Mouse (Mus musculus) embryonic stem cell, embryonic (primary cell): ENCODE measurements around the gene Lef1.

Experiments used
- CTCF ChIA-PET, 4 experiments: fragments of 300-600 bp in 2 of 4; fragments of 350-600 bp in 2 of 4; sonication (Branson Sonifier 250); formaldehyde crosslinking; loops; one replicate each; lab custom pipeline; 2022; ENCODE audit warnings: inconsistent platforms in 2 of 4; lab: Charles Lee
- POLR2A ChIA-PET, 4 experiments: fragments of 300-600 bp in 2 of 4; fragments of 350-600 bp in 2 of 4; sonication (Branson Sonifier 250); formaldehyde crosslinking; loops; one replicate each; lab custom pipeline; 2022; ENCODE audit warnings: antibody characterized with exemption in 4 of 4, inconsistent platforms in 1 of 4; lab: Charles Lee

The Lef1 gene

GRCm38 (mm10) chr3:131110191-131111150, at the start of gene Lef1:
Lef1 (plus strand) TSS chr3:131110471.
- CTCF ChIA-PET, result interaction anchor here in 3 of 4 experiments (0.5 to 0.8 kb wide), 5 partner anchors 46 to 252 kb away, joined by 4 to 8 read pairs (median 4); no protein-coding TSS in a partner anchor
- POLR2A ChIA-PET, result interaction anchor here in 3 of 4 experiments (0.6 to 1.7 kb wide), 21 partner anchors 8 to 1573 kb away, joined by 3 to 20 read pairs (median 3); no protein-coding TSS in a partner anchor

DNA sequence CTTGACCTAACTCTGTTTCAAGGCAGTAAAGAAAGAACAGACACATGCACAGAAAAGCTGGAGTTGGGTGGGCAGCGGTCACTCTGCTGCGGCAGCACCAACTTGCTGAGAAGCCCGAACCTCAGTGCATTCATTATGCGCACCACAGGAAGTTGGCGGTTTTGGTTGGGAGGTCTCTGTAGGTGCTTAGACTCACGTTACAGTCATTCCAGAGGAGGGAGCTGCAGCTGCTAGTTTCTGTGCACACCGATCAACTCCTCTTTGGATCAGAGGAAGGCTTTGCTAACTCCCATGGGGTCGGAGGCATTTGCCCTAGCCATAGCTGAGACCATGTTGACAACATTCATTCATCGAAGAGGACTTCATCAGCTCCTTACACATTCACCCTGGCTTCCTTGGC, 45.3 kb upstream of the Lef1 start:
- POLR2A ChIA-PET, result interaction anchor here in 3 of 4 experiments (0.9 to 4.1 kb wide), 5 partner anchors 11 to 183 kb away, joined by 3 to 19 read pairs (median 3); no protein-coding TSS in a partner anchor
- CTCF ChIA-PET, result interaction anchor here in 2 of 4 experiments (0.6 to 1.5 kb wide), 4 partner anchors 20 to 406 kb away, joined by 3 to 6 read pairs (median 3); no protein-coding TSS in a partner anchor

DNA sequence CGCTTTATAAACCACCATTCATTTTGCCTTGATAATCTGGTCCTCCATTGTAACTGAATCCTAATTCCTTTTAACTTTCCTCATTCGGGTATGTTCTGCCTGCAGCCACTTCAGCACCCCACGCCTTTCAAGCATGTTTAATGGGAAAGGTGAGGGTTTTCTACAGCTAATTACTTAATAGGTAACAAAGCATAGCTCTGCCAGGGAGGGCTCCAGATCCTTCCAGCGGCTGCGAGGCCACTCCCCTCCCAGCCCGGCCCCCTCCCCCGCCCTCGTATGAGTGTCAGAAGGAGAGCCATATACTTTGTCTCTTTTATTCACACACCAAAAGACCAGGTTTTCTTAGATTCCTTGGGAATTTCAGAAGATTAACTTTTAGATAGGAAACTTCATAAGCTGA, 44.1 kb upstream of the Lef1 start:
- ChIA-PET CTCF (no interaction called here), POLR2A (interaction anchor here in 1 of 4 experiments (0.7 to 4.1 kb wide), 2 partner anchors 18 to 183 kb away, joined by 3 to 19 read pairs; no protein-coding TSS in a partner anchor)

- ChIA-PET POLR2A (no interaction called here), CTCF (no interaction called here)
Measured at GRCm38 (mm10) chr3:131068000-131068399, 42.3 kb upstream of the Lef1 start.

- POLR2A ChIA-PET, result interaction anchor here in 1 of 4 experiments (0.6 kb wide), 1 partner anchor 18 kb away, joined by 3 read pairs; no protein-coding TSS in a partner anchor
- CTCF ChIA-PET, result no interaction called here
Measured at GRCm38 (mm10) chr3:131070210-131070609, 40.1 kb upstream of the Lef1 start.

GRCm38 (mm10) chr3:131072661-131073060, 37.6 kb upstream of the Lef1 start:
- POLR2A ChIA-PET, result interaction anchor here in 1 of 4 experiments (1.0 kb wide), 1 partner anchor 11 kb away, joined by 3 read pairs; no protein-coding TSS in a partner anchor

DNA sequence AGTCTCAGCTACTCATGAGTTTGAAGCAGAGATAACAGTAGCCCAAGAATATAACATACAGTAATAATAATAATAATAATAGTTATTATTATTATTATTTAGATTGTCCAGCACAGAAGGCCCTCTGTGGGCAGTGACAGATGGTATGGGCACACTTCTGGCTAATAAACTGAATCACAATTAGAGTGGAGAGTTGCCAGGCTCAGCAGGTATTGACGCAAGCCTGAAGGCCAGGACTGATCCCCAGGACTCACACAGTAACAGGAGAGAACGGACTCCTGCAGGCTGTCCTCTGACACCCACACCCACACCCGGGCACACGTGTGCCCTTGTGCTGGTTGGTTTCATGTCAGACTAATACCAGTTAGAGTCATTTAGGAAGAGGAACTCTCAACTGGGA, 36.3 kb upstream of the Lef1 start:
- CTCF ChIA-PET, result no interaction called here

More at GRCm38 (mm10) chr3:131072661-131073060, 37.6 kb upstream of the Lef1 start:
- CTCF ChIA-PET, result interaction anchor here in 1 of 4 experiments (0.6 kb wide), 2 partner anchors 18 to 277 kb away, joined by 3 to 5 read pairs; no protein-coding TSS in a partner anchor

DNA sequence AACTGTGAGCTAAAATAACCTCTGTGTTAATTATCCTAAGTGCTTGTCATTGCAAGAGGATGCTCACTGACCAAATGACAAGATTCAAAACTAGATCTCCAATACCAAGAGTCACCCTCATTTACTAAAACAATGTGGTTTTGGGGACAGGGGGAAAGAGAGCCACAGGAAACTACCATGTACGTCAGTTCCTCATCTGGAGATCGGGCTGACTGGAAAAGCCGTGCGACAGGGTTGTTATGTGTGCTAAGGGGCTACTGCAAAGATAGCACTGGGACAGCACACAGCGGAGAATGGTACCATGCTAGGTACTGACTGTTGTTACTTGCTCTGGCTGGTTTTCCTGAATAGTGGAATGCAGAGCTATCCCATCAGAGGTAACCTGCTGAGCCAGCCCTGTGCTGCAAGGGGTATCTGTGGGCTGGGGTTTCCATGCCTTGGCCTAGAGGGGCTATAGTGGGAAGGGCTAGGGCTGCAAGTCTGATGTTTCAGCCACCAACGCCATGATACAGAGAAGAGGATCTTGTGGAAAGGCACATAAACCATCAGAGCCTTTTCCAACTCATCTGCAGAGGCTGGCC, 32.1 kb upstream of the Lef1 start:
- POLR2A ChIA-PET, result no interaction called here

More for the DNA sequence above, 36.3 kb upstream of the Lef1 start:
- POLR2A ChIA-PET, result no interaction called here

DNA sequence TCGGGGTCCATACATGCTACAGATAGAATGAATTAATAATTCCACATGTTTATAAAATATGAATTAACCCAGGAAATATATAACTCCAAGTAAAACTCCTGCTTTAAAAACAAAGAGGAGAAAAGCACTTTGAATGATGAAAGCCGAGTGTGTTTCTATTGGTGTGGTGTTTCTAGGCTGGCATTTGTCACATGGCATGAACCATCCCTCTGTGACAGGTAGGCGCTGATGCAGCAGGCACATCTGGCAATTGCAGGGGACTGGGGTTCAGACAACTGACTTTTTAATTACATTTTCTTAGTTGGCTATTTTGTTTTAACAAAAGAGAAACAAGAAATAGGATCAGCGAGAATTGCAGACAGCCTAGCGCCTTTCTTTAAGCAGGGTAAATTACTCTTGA, 31.6 kb upstream of the Lef1 start:
- POLR2A ChIA-PET, result no interaction called here
- CTCF ChIA-PET, result no interaction called here

More for the DNA sequence above, 32.1 kb upstream of the Lef1 start:
- CTCF ChIA-PET, result no interaction called here

DNA sequence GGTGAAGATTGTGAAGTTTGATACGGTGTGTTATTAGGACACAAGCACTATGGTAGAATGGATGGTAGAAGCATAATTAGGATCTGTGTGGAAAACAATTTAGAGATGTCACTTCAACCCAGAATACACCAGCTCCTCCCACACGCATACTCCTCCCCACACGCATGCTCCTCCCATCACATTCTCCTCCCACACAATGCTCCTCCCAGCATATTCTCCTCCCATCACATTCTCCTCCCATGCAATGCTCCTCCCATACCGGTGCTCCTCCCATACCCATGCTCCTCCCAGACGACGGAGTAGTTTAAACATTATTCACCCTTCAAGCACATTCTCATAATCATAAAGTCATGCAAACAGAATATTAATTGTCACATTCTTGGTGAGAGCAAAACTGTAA, 26.5 kb upstream of the Lef1 start:
- CTCF ChIA-PET, result interaction anchor here in 1 of 4 experiments (0.7 kb wide), 1 partner anchor 65 kb away, joined by 4 read pairs; no protein-coding TSS in a partner anchor
- POLR2A ChIA-PET, result interaction anchor here in 3 of 4 experiments (0.6 to 3.5 kb wide), 27 partner anchors 11 to 1857 kb away, joined by 3 to 46 read pairs (median 6); partner anchors contain the start of gene Lef1 (in 1 of the 3)

DNA sequence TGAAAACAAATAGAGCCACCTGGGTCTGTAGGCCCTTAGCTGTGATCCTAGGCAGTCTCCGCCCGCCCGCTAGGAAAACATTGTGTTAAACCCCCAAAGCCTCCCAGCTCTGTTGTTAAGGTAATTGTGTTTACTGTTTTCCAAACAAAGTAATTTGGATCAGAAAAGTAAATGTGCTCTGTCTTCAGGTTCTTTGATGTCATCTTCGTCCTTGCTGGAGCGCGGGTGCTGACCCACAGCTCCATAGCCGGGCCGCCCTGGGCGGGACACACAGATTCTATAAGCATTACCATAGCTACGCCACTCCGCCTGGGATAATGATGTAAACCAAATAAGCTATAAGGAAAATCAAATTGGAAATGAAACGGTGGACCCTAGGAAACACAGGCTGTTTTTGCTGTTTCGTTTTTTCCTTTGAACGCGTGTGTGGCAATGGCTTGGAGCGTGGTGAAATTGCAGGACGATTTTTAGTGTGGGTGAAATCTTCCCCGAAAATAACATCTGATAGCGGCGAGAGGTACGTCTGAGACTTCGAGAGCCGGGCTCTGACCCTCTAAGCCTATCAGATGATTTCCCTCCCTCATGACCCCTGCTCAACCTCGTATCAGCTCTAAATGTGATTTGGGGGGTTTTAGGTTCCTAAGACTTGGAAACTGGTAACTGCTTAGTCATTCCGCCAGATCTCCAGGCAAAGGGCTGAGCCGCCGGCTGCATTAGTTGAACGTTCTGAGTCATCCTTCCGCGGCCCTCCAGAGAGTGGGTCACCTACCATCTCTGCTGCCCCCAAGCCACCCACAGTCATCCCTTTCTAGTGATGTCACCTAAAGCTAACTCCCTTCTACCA, 25.3 kb upstream of the Lef1 start:
- POLR2A ChIA-PET, result interaction anchor here (0.6 to 3.5 kb wide), 56 partner anchors 9 to 1555 kb away, joined by 3 to 46 read pairs (median 4); partner anchors contain the start of genes Lef1 (in 2 of the 4) and Papss1 (in 1 of the 4)
- CTCF ChIA-PET, result interaction anchor here in 2 of 4 experiments (0.7 to 1.1 kb wide), 2 partner anchors 18 to 20 kb away, joined by 3 to 4 read pairs; no protein-coding TSS in a partner anchor

DNA sequence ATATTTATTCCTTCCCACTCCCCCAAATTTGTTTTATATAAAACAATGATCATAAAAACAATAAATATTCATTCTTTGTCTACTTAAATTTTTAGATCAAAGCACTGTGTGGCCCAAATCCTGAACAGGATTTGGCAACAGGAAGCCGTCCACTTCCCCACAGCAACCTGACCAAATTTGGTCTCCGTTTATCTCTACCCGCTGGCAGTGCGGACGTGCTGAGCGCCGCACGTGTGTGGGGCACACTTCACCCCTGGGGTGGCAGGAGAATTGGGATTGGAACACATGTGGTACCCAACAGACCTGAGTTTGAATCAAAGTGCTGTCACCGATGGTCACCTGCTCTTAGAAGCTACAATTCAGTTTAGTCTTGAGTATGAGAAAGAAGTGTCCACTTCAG, 24.3 kb upstream of the Lef1 start:
- ChIA-PET CTCF (no interaction called here), POLR2A (interaction anchor here in 2 of 4 experiments (0.8 to 3.5 kb wide), 11 partner anchors 9 to 1556 kb away, joined by 3 to 46 read pairs (median 14); partner anchors contain the start of gene Lef1 (in 1 of the 2))

DNA sequence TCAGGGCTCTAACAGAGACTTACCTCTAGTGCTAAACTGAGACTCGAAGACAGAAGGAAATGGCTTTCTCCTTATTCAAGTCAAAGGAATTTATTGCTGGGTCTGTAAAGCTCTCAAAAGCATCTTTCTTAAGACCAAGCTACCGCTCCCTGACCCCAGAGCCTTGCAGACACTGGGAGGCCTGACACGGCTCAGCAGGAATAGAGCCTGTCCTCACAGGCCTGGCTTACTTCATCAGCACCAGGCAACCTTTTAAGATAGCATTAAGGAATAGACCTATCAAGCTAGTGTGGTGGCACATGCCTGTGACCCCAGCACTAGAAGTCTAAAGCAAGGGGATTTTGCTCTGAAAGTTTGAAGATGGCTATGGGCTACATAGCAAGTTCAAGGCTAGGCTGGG, 20.6 kb upstream of the Lef1 start:
- POLR2A ChIA-PET, result no interaction called here
- CTCF ChIA-PET, result no interaction called here

DNA sequence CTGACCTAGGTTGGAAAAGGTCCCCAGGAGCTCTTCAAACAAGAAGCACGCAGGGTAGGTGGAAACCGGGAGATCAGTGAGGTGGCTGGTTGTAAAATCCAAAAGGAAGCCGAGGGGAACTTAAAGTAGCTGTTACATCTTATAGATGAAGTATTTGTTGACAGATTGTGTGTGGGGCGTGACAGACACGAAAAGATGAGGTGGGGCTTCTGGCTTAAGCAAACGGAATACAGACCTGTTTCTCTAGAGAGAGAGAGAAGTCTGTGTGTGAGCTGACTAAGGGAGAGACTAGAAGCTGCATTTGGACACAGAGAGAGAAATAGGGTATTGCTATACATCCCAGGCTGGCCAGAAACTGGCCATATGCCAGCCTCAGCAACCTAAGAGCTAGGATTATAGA, 18.2 kb upstream of the Lef1 start:
- POLR2A ChIA-PET, result interaction anchor here in 2 of 4 experiments (0.6 to 1.6 kb wide), 3 partner anchors 12 to 359 kb away, joined by 3 to 7 read pairs (median 7); partner anchors contain the start of gene Lef1 (in 1 of the 2)
- CTCF ChIA-PET, result interaction anchor here in 1 of 4 experiments (0.6 kb wide), 1 partner anchor 194 kb away, joined by 4 read pairs; no protein-coding TSS in a partner anchor

- ChIA-PET POLR2A (interaction anchor here in 2 of 4 experiments (2.8 to 5.0 kb wide), 3 partner anchors 9 to 17 kb away, joined by 6 to 46 read pairs (median 21); partner anchors contain the start of gene Lef1 (in 1 of the 2)), CTCF (interaction anchor here in 1 of 4 experiments (0.6 kb wide), 1 partner anchor 393 kb away, joined by 3 read pairs; no protein-coding TSS in a partner anchor)
Measured at GRCm38 (mm10) chr3:131093736-131094135, 16.5 kb upstream of the Lef1 start.

- ChIA-PET CTCF (interaction anchor here in 2 of 4 experiments (0.7 kb wide), 2 partner anchors 20 to 1312 kb away, joined by 4 read pairs; no protein-coding TSS in a partner anchor), POLR2A (interaction anchor here in 2 of 4 experiments (2.8 to 5.0 kb wide), 3 partner anchors 11 to 14 kb away, joined by 6 to 46 read pairs (median 21); partner anchors contain the start of gene Lef1 (in 1 of the 2))
Measured at GRCm38 (mm10) chr3:131096105-131096504, 14.2 kb upstream of the Lef1 start.
